Mouse (Mus musculus) ES-E14 (cell line): Measurements from ENCODE around the gene Naa20.

Experiments
- CHD2 ChIP-seq: IDR thresholded peaks from 2 replicates; pipeline ENCODE4 v1.6.1; 2014; ENCODE audit warnings: mild to moderate bottlenecking, low read depth, low read length, inconsistent platforms
- HCFC1 ChIP-seq: IDR thresholded peaks from 2 replicates; pipeline ENCODE4 v1.6.1; 2012; ENCODE audit warnings: low read length, inconsistent platforms, borderline replicate concordance; ENCODE audit not compliant: insufficient read depth
- MAFK ChIP-seq: IDR thresholded peaks from 2 replicates; pipeline ENCODE4 v1.6.1; 2014; ENCODE audit warnings: mild to moderate bottlenecking, low read depth, low read length, inconsistent platforms; ENCODE audit not compliant: insufficient read depth
- ZC3H11A ChIP-seq: IDR thresholded peaks from 2 replicates; pipeline ENCODE4 v1.6.1; 2012; ENCODE audit warnings: low read depth, mild to moderate bottlenecking, inconsistent platforms, low read length, borderline replicate concordance
- ZNF384 ChIP-seq: IDR thresholded peaks from 2 replicates; pipeline ENCODE4 v1.6.1; 2012; ENCODE audit warnings: low read depth, low read length, inconsistent platforms

DNA sequence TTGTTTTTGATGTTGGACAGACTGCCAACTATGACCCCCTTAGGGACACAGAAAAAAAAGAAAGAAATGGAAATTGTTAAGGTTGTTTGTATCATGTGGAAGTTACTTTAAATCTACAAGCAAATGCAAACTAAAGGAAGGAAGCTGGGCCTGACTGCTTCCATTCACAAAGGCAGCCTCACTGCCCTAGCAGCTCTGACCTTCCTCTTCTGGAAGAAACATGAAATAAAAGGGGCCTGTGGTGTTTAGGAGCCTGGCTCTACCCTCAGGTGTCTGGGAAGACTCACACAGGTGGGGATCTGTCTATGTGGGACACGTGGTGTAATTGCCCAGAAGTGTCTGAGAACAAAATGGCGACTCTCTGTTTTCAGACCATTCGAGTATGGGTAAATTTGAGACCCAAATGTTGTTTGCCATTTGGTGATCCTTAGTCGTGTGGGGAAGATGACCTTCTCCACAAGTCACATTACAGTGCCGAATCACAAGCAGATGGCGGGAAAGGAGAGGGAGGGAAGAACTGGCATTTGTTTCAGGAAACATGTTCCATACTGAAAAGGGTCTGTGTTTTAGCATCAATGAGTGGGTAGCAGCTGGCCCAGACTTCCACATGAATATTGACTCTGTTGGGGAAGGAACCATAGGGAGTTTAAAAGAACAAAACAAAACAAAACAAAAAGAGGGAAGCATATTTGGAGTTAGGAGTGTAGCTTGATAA is 13.0 kb upstream of the Naa20 start:
- no peak for TF ChIP-seq CHD2
- no peak for TF ChIP-seq MAFK
- no peak for TF ChIP-seq HCFC1
- no peak for TF ChIP-seq ZC3H11A
- no peak for TF ChIP-seq ZNF384
